Mouse (Mus musculus) bone marrow, adult 2 months (tissue): Measurements from ENCODE around the gene Ptprm.

Experiments
- CTCF ChIP-seq: fragments of 200-500 bp; IDR thresholded peaks from 2 replicates; pipeline ENCODE4 v1.5.1; 2011; ENCODE audit warnings: low read length, control low read depth; ENCODE audit not compliant: control insufficient read depth, insufficient read depth
- POLR2A ChIP-seq: fragments of 200-500 bp; IDR thresholded peaks from 2 replicates; pipeline ENCODE4 v1.6.1; 2011; ENCODE audit warnings: low read depth, mild to moderate bottlenecking, control low read depth, low read length, borderline replicate concordance; ENCODE audit not compliant: control insufficient read depth

- TF ChIP-seq CTCF, result no peak
- TF ChIP-seq POLR2A, result no peak
Observed at GRCm38 (mm10) chr17:67071231-67072009, 282.8 kb downstream of the Ptprm start.
